Mouse (Mus musculus): Measurements from ENCODE around the gene Vmn2r118.

Vmn2r118 gene

DNA sequence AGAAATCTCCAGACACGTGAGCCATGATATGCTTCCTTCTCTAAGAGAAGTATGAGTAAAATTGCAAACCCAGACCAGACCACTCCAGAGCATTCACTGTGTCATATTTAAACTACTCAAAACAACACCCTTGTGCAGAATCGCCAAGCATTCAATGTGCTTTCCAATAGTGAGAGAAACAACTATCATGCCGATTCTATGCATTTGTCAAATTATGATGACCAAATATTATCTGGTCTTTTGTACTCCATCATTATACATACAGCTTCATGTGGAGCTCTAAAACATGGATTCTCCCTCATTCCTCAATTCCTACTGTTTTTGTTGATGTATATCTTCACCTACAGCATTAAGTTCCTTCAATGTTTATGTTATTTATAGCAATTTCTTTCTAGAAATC, at the start of gene Vmn2r118:
TSS of gene Vmn2r118 (minus strand) at position 101 of the 400 bp plus-strand sequence.
- DNase-seq (ENCODE audit: extremely low spot score, low spot score) = no peak

DNA sequence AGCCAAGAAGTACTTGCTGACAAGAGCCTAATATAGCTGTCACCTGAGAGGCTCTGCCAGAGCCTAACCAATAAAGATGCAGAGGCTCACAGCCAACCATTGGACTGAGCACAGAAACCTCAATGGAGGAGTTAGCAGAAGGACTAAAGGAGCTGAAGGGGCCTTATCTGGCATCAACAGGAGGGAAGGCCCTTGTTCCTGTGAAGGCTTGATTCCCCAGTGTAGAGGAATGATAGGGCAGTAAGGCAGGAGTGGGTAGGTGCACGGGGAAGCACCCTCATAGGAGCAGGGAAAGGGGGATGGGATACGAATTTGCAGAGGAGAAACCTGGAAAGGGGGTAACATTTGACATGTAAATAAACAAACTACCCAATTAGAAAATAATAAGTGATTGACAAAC, 36.1 kb upstream of the Vmn2r118 start:
- no peak for DNase-seq (ENCODE audit: extremely low spot score, low spot score)

DNA sequence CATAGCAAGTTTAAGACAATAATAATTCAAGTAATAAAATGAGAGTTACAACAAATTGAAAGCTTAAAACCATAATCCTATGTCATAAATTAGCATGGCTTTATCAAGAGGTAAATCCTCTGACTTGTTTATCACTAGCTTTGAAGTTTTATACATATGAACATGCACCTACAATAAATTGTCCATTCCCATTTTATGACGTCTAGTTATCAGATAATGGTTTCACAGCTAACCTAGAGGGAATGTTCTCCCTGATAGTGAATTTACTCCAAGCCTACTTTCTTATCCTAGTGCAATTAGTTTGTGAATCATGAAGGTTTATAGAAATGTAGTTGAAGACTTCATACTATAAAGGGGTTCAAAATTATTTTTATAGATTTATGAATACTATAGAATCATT, 34.2 kb downstream of the Vmn2r118 start:
- no peak for DNase-seq (ENCODE audit: extremely low spot score, low spot score)

DNA sequence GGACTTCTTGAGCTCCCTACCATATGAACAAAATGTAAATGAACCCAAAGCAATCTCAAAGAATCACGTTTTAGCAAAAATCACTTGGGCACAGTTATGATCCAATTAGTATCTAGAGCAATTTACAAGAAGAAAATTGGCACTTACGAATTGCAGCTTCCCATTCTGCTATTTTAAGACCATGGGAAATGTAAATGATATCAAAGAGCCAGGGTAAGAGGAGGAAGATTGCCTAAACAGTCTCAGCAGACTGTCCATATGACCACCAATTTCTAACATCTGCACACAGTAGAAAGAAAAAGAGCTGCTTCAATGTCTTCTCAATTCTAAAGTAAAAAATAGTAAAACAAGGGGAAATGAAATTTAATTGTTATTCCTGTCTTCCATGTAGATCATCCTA, 63.2 kb downstream of the Vmn2r118 start:
- no peak for DNase-seq (ENCODE audit: extremely low spot score, low spot score)

DNA sequence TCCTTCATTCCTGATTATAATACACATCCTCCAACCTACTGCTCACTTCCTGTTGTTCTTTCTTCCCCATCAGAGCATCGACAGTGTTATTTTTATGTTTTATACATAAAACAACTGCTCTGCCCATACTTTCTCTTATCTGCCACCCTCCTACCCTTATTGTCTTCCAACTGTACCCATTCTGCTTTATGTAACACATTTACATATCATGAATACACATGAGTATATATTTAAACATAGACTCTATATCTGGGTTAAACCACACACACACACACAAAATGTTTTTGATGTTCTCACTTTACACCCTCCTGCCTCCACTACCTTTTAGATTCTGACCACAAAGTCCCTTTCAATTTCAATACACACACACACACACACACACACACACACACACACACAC, 76.5 kb downstream of the Vmn2r118 start:
- DNase-seq (ENCODE audit: extremely low spot score, low spot score) = no peak
